Mouse (Mus musculus) common myeloid progenitor, adult 5-6 weeks (primary cell): ENCODE data around the gene Kdm2b. TPM values are rescaled to one million over a fixed set of nuclear protein-coding genes. Genes with fewer than 3 reads are reported as not detected.

Experiments used
- ATAC-seq: replicated peaks from 2 replicates; pipeline ENCODE4 v1.8.0; 2016; ENCODE audit warnings: low read depth, mild to moderate bottlenecking, moderate TSS enrichment, inconsistent platforms; ENCODE audit not compliant: poor library complexity, severe bottlenecking
- total RNA-seq: library from RNA; stranded (forward); fragments of 200-1000, 187-1606 nt; gene quantifications from 2 replicates; pipeline ENCODE4 v1.2.3, GENCODE M21; 2017

The Kdm2b gene
- total RNA-seq, 1 experiment from 2014 or later = 60.6 TPM

DNA sequence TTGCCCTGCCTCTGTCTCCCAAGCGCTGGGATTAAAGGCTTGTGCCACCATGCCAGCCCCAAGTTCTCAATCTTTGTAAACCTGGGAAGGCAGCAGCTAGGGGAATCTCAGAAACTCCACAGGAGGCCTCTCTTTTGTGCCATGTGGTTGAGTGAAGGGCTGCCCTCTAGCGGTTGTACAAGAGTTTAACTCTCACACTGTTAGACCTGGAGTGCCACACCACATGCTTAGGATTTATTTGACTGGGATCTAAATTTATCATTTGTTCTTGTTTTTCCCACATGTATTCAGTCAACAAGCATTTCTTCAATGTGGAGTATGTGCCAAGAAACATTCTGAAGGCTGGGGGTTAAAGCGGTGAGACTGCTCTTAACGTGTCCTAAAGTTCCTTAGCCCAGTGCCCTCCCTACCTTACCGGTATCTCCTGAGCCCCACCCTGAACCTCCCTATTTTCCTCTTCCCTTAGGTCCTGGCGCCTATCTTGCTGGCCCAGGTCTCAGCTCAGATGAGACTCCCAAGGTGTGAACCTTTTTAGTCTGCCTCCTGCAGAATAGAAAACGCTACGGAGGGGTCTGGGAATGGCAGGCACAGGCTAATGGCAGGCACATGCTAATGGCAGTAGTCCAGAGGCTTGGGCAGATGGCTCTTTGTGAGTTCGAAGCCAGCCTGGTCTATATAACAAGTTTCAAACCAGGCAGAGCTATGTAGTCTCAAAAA is 24.1 kb upstream of the Kdm2b start:
- peak; percentile 50; the same call in 1 of the 2 replicates for ATAC-seq

DNA sequence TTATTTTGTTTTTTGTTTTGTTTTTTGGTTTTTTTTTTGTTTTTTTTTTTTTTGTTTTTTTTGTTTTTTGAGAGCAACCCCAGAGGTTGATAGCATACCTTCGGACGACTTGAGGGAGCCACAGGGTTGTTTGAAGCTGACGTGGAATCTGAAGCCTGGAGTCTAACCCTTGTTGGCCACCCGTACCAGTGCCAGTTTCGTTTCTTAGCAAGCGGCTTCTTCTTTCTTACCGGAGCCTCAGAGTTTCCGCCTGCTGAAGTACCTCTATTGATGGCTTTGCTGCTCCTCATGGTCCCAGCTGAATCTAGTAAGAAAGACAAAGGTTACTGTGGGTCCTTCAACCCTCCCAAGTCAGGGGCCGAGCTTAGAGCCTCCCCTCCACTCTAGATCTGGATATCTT is 22.1 kb upstream of the Kdm2b start:
- no peak for ATAC-seq

DNA sequence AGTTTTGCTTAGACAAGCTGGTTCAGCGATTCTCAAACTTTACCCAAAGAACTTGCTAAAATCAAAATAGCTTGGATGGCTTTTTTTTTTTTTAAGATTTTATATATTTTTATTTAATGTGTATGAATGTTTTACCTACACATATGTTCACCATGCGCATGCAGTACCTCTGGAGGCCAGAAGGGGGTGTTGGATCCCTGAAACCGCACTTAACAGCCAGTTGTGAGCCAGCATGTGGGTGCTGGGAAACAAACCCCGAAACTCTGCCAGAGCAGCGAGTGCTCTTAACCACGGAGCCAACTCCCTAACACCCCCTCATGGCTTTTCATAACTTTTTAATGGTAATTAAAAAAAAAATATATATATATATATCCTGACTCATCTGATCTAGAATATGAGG is 21.2 kb upstream of the Kdm2b start:
- no peak for ATAC-seq

DNA sequence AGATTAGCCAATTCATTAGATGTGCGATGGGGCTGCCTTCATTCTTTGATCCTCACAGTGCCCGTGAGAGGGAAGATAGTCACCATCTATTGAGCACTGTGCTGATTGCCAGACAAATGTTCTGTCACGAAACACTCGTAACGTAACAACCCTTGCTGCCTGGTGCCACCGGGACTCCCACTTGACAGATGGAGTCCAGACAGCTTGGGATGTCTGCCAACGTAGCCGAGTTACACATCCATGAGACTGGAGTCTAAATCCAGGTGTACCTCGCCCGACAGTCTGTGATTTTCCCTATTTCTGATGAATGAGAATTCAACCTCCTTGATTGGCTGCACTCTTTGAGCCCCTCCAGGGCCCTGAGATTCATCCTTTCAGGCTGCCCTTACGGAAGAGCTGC is 20.2 kb upstream of the Kdm2b start:
- no peak for ATAC-seq

DNA sequence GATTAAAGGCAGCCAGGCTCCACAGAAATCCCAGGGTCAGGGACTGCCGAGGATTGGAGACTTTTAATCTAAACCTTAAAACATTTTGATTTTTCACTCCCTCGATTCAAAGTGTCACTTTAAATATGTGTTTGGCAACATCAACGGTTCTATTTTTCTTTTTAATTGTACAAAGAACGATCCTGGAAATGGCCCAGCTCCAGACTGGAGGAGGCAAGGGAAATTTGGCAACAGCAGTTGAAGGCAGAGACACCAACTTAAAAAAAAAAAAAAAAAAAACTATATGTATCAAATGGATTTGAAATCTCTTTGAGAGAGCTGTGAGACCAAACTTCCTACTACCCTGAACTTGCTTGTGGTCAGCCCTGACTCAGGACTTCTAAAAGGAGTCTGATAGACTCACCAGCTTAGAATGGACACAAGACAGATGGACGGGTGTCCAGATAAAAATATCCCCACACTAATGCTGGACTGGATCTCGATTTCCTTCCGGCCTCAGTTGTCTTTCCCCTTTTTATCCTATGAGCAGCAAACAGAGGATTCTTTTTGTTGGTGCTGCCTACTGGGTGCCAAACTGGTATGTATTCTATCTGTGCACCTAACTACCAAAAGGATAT is 19.4 kb upstream of the Kdm2b start:
- ATAC-seq = no peak

DNA sequence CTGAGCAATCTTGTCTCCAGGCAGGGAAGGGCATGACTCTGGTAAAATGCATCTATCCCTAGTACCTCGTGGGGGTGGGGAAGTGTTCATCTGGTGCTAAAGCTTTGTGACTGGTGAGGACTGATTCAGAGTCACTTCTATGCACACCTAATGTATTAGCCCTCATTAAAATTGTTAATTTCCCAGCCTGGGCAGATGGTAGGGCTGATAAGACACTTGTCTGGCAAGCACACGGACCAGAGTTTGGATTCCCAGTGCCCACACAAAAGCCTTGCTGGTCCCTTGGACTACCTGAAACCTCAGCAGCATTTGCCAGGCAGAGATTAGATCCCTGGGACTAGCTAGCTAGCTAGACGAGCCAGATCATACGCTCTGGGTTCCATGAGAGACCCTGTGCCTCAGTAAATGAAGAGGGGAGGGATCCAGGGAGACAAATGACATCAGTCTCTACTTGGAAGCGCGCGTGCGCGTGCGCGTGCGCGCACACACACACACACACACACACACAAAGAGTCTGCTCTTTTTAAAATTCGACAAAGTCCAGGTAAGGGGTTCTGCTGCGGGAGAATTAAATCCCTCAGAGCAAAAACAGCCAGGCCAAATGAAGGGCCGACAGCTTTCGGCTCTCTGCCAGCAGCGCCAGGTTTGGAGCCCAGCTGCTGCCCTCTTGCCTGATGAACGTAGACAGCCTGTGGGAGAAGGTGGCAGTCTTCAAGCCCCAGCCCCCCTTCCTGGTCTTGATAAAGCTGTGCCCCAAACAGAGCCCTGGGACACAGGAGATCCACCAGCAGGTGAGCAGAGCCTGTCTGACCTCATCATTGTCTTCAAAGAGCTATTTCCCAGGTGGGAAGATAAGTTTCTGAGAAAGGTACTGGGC is 16.3 kb upstream of the Kdm2b start:
- no peak for ATAC-seq

DNA sequence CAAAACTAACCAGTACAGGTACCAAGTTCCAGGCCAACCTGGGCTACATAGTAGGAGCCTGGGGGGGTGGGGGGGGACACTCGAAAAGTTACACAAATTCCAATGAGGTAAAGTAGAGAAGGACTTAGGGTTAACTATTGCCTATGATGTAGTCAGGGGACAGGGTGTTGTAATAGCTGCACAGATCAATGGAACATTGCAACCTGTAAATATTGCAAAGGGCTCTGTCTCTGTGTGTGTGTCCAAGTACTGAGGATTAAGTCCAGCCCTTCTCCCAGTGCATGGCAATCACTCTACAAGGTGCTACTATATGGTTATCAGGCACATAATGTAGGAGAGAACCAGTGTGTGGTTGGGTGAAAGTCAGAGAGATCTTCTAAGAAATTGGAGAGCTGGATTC is 11.3 kb upstream of the Kdm2b start:
- ATAC-seq = no peak

DNA sequence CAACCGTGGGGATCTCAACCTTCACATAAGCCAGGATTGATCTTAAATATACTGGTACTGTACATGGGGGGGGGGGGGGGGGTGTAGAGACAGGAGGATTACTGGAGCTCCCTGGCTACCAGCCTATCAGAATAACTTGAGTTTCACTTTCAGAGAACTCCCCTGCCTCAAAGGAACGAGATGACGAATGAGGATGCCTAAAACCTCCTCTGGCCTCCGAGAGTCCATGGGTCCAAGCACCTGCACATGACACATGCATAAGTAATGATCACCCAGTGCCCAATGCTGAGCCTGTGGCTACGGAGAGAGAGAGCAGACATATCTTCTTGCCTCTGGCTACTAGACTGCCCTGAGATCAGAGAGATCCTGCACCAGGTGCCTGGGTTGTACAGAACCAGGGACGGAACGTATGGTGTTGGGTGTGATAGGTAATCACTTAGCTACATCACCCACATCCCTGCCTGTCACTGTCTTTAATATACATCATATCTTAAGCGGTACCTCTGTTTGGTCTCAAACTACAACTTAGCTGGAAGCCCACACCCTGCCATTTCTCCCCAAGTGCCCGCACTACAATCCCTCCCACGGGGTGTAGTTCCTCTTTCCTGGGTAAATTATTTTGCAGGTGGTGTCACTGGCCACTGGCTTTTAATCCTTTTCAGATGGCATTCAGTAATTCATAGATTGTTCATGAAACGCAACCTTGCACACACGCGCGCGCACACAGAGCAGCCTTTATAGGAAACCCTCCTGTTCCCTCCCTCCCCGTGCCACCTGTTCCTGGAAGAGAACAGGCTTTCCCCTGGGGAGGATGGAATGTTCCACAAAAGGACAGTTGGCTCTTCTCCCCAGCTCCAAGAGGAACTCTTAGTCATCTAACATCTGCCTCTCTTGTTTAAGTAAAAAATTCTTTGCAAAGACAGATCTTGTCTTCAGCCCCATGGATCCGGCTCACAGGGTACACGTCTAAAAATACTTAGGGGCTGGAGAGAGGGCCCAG is 7.9 kb upstream of the Kdm2b start:
- ATAC-seq = peak; percentile 54; the same call in 1 of the 2 replicates

DNA sequence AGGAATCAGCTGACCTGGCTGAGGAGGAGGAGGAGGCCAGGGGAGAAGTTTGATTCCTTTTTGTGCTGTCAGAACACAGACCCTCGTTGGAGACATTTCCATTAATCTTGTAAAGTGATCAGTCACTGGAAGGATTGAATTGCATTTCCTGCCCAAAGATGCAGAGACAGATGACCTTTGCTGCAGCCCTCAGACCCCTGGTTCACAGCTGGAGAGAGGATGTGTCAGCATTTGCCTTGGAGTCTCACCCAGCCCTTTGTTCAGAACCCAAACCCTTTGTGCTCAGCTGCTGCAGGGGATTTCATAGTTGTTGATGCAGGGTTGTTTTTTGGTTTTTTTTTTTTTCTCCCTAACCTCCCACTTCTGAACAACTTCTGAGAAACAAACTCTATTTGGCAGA is 5.3 kb upstream of the Kdm2b start:
- ATAC-seq = no peak

DNA sequence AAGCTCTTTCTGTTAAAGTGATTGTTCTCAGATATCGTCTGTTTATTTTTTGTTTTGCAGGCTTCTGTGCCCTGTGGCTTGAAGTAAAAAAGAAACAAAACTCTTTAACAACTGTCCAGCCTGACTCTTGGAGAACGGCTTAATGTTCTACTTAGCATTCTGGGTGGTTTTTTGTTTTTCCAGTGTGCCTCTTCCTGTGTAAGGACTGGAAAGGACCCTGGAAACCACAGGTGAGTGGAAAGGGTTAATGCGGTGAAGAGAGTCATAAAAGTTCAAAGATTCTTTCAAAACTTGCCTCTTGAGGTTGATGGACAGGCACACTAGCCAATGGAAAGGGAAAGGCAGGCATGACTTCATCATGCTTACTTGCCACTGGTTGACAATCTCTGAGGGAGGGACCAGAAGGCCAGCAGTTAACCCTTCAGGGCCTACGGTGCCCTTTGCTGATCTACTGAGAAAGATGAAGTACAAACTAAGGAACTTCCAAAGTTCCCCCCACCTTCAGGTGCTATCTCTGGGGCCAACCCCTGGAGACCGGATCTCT is 4.8 kb upstream of the Kdm2b start:
- ATAC-seq = peak; percentile 96

DNA sequence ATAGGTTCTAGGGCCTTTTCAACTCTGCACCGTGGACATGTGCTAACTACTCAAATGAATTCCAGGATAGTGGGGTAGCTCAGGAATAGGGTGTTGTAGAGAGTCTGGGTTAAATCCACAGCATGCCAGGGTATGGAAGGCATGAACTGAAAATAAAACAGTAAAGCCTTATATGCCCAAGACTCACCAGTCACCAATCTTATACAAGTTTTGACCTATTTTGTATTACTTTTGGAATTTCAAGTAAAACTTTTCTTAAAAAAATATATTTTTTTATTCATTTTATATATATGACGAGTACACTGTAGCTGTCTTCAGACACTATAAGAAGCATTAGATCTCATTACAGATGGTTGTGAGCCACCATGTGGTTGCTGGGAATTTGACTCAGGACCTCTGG is 4.2 kb upstream of the Kdm2b start:
- no peak for ATAC-seq

DNA sequence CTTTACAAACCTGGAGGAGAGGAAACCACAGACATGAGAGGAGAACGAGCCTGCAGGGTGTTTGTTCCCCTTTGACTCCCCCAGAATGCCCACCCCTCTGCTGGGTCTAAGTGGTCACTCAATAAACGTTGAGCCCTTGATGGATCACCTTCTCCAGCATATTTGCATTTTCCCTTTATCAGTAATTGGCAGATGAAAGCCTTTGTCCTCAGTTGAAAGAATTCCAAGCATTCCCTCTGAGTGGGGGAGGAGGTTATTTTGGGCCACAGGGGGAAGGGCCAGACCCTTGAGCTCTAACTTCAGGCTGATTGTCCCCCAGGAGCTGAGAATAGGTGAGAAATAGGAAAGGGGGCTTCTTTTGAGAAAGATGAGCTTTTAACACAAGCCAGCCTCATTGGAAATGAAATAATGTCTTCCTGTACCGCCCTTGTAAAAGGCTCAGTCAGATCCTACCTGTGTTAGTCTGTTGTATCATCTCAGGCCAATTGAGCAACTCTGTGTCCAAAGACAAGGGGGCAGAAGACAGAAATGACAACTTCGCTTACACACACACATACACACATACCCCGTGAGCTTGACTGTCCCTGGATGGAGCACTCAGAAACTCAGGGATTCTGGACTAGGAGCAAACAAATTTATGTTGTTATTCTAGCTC is 1.9 kb upstream of the Kdm2b start:
- ATAC-seq = no peak

DNA sequence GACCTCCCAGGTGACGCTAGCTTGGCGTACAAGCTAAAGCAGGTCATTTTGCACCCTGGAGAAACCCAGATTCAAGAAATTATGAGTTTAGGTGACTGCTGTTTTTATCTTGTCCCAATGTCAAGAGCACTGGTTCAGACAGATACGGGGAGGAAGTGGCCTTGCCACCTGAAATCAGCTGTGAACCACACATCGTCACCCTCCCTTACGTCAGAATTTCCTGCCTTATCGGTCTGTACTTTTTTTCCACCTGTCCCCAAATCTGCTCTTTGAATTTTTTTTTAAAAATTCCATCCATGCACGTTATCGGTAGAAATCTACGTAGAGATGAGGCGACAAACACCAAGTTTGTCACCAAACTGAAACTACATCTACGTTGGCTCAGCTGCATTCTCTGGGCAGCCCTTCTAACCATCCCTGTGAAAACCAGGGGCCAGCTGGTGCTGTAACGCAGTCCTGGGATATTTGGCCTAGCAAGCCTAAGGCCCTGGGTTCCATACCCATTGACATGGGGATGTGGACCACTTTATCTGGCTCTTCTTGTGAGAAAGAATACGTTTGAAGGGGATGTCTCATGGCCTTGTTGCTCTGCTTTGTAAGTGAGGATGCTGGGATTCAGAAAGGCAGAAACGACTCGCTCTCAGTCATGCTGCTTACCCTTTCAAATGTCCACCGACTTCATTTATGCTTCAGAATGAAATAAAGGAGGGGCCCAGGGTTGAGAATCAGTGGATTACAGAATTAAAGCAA is 963 bp upstream of the Kdm2b start:
- ATAC-seq = no peak

DNA sequence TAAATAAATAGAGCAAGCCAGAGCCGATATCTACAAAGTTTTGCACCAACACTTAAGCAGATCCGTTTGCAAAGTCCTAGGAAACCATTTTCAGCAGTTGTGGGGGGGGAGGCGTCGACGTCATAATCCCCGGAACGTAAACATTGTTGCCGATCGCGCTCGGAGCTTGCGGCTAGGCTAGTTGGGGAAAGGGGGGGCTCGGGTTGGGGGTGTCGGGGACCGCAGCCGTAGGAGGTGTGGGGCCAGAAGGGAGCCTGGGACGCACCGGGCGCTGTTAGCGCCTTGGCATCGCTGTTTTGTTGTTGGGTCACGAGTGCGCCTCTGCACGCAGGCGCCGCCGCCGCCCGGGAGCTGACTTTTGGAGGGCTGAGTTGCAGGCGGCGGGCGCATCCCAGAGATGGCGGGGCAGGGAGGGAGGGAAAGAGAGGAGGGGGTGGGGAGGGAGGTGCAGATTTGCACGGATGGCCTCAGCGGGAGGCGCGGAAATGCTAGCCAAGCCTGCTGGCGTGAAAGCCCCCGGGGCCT is 560 bp downstream of the Kdm2b start:
- ATAC-seq = peak; percentile 64

DNA sequence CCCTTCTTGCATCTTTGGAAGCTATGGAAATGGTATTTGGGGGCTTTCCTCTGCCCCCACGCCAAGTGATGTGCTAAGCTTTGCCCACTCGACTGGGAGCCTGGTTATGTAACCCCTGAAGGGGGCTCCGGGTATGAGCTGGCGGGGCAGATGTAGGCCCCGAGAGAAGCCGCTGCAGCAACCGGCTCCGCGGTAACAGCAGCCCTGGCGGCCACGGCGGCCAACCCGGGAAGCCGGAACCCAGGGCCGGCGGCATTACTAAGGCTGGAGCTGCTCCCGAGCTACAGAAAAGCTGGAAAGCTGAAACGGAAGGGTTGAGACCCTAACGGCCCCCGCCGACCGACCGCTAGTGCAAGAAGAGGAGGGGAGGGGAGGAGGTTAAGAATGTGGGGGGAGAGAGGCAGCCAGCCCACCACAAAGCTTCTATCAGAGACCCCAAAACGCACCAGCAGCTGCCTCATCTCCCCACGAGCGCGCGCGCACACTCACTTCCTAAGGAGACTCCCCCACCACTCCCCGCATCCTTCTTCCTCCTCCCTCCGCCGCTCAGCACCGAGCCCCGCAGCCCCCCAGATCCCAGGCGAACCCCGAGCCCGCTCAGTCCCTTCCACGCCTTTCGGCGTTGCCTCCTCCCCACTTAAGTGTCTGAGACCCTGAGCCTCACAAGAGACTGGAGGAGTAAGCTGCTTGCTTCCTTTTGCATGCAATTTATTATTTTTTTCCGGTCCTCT is 1.4 kb downstream of the Kdm2b start:
- ATAC-seq = peak; percentile 48

DNA sequence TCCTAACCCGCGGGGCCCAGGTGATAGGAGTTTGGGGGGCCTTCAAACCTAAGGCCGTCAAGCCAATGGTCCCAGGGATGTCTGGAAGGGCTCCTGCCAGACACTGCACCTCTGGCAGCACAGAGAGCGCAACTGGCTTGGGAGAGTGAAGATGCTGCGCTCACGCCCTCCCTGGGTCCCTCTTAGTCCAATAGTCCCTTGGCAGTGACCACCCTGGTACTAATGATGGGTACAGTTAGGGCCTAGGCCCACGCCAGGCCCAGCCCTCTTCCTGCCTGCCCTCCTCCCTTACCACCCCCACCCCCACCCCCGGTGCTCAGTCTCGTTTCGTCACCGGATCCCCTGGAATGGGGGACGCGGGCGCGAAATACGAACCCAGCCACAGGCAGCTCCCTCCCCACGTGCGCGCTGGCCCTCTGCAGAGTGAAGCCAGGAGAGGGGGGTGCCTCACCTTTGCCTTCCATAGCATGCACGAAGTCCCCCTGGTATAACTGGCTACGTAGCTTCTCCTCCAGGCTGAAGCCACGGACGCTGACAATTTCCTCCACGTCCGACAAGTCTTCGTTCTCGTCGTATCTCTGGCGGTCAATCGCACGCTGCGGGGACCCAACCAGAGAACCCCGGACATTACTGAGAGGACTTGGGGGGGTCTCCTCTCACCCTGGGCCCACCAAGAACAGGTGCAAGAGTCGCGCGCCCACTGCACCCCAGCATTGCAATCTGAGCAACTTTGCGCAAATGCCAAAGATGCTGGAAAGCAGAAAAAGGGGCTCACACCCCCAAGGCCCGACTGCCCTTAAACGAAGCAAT is 2.2 kb downstream of the Kdm2b start:
- ATAC-seq = peak; percentile 23

DNA sequence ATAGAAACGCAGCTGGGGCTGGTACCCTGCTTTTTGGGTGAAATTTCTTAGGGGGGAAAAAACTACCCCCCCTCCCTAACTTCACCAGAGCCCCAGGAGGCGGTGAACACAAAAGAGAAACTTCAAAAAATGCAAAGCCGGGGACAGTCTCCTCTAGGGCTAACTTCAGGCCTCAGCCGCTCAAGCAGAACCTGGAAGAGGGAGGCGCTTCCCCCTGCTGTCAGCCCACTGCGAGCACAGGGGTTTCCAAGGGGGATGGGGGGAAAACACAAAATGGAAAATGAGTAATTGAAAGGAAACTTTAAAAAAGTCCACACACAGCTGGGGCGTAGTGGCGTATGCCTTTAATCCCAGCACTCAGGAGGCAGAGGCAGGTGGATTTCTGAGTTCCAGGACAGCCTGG is 3.5 kb downstream of the Kdm2b start:
- ATAC-seq = no peak
